Mouse (Mus musculus) E14TG2a.4 (cell line): ENCODE measurements at regions not wholly inside any gene's neighbourhood (a gene's known extent, or its start where the extent isn't known, plus 50 kb on each side); places are given as distances from the start of the nearest gene placed in this dataset.

Experiments
- CTCF ChIP-seq: conservative IDR thresholded peaks from 2 replicates; pipeline ENCODE4 v1.5.1; 2014; ENCODE audit warnings: low read length
- NANOG ChIP-seq: IDR thresholded peaks from 2 replicates; pipeline ENCODE4 v1.6.1; 2014; ENCODE audit warnings: borderline replicate concordance, low read length, mixed read lengths

GRCm38 (mm10) chr3:132484814-132485213 is 144.8 kb upstream of the Gimd1 start:
- TF ChIP-seq CTCF (no peak), NANOG (no peak)
